Mouse (Mus musculus) cerebellum, postnatal 4 days (tissue): ENCODE data around the gene Atp6v0a1.

Source experiments
- DNase-seq, 2 experiments: peaks; one replicate each; pipeline ENCODE4 v3.0.0; 2022; ENCODE audit warnings: low spot score in 2 of 2, mixed read lengths in 1 of 2

Gene Atp6v0a1

GRCm38 (mm10) chr11:101027121-101027520 is 17.9 kb downstream of the Atp6v0a1 start:
- no peak for DNase-seq

- no peak for DNase-seq
These were observed 20.1 kb downstream of the Atp6v0a1 start for GRCm38 (mm10) chr11:101029320-101029719.

GRCm38 (mm10) chr11:101030136-101030807 is 21.0 kb downstream of the Atp6v0a1 start:
- no peak for DNase-seq

GRCm38 (mm10) chr11:101030808-101031156 is 21.5 kb downstream of the Atp6v0a1 start:
- no peak for DNase-seq

GRCm38 (mm10) chr11:101031470-101031869 is 22.2 kb downstream of the Atp6v0a1 start:
- DNase-seq, result no peak

DNA sequence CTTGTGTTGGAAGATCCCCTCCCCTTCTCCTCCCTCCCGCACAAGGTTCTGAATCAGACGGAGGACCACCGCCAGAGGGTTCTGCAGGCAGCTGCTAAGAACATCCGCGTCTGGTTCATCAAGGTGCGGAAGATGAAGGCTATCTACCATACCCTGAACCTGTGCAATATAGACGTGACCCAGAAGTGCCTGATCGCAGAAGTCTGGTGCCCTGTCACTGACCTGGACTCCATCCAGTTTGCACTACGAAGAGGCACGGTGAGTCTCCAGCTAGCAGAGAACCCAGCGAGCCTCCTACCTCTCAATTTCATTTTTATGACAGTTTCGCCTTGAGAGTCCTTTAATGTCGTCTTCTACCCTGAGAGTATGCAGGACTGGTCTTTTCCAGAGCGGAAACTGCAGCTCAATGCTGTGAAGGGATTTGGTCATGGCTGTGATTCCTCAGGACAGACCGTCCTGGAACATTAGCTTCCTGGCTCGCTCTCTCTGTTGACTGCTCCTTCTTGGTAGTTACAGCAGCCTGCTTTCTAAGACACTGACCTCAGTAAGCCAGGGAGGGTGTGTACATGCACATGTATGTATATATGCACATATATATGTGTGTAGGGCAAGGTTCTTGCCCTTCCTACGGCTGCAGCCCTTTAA is 24.7 kb downstream of the Atp6v0a1 start:
- DNase-seq, result no peak

GRCm38 (mm10) chr11:101034614-101035327 is 25.5 kb downstream of the Atp6v0a1 start:
- no peak for DNase-seq

GRCm38 (mm10) chr11:101035328-101035695 is 26.1 kb downstream of the Atp6v0a1 start:
- DNase-seq, result no peak

- DNase-seq, result no peak
These were observed 28.5 kb downstream of the Atp6v0a1 start for GRCm38 (mm10) chr11:101037795-101038194.

DNA sequence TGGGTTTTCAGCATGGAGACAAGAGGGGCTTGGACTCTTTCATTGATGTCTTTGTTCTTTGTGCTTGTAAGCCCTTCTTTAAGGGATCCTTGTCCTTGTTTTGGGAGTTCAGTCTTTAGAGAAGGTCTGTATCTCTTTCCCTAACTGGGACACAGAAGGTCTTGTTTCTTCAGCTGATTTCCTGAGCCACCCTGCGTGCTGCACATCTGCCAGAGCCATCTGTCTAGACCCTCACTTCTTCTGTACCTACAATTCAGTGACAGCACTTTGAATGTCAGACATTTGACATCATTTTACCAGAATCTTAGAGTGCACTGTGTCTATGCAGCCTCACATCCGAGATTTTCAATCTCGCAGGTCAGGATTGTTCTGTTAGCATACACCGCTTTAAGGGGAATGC is 36.6 kb downstream of the Atp6v0a1 start:
- no peak for DNase-seq

GRCm38 (mm10) chr11:101046440-101046839 is 37.2 kb downstream of the Atp6v0a1 start:
- DNase-seq, result no peak

DNA sequence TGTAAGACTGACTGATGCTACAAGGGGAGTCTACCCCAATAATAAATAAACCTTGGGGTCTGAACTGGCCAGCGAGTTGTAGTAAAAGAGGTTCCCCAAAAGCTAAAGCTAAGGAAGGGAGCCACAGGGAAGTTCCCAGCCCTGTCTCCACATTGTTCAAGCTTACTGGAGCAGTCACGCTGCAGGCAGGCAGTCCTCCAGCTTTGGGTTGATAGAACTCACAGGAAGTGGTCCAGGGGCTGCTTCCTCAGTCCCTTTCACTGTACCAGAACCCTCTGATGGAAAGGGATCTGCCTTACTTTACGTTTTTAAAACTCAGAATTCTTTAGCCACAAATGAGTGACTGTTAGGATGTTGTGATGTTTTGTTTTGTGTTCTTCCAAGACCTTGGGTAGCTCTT is 38.2 kb downstream of the Atp6v0a1 start:
- DNase-seq, result no peak

- DNase-seq, result no peak
These were observed 41.1 kb downstream of the Atp6v0a1 start for GRCm38 (mm10) chr11:101050359-101050758.

GRCm38 (mm10) chr11:101051051-101051493 is 41.8 kb downstream of the Atp6v0a1 start:
- DNase-seq, result no peak

GRCm38 (mm10) chr11:101051617-101052016 is 42.4 kb downstream of the Atp6v0a1 start:
- DNase-seq, result no peak

GRCm38 (mm10) chr11:101052751-101053473 is 43.7 kb downstream of the Atp6v0a1 start:
- DNase-seq, result no peak

GRCm38 (mm10) chr11:101053974-101054373 is 44.7 kb downstream of the Atp6v0a1 start:
- DNase-seq, result no peak

DNA sequence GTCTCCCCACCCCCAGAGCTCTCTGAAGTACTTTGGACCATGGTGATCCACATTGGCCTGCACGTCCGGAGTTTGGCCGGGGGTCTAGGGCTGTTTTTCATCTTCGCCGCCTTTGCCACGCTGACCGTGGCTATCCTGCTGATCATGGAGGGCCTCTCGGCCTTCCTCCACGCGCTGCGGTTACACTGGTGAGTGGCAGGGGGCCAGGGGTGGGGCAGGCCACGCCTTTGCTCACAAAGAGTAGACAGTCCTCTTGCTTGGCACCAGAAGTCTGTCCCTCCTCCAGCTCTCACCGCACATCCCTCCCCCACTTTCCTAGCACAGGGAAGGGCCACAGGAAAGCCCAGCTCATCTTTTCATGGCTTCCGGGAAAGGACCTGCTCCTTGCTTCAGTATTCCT is 46.2 kb downstream of the Atp6v0a1 start:
- DNase-seq, result no peak

DNA sequence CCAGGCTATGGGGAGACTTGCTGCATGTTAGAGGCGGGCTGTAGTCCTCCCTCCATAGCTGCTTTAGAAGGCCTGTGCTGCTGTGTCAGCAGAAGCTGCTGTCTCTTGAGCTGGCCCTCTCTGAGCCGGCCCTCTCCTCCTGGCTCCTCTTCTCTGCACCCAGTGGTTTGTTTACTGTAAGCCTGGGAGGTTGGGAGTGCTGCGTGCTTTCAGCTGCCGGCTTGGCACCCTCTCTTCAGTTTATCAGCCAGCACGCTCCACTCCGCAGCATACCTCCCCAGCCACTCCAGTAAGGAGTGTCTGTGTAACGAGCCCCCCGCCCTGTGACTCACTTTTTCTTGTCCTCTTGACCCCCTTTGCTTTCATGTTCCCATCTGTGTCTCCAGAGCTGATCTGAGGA is 47.6 kb downstream of the Atp6v0a1 start:
- no peak for DNase-seq

DNA sequence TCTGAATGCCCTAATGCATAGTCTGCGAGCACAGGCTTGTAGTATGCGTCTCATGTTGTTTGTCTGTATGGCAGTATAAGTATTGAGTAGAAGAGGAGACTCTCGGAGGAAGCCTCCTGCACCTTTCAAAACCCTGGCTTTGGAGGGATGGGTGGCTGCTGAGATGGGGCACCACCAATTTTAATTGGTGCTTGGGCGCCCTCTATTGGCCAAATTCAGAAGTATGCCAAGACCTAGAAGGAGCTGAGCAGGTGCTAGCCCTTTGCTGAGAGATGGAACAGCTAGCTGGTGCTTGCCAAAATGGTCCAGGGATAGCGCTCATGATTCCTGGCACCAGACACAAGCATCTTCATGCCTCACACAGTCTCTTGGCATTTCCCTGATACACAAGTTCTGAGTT is 48.6 kb downstream of the Atp6v0a1 start:
- DNase-seq, result peak; percentile 62 to 90

DNA sequence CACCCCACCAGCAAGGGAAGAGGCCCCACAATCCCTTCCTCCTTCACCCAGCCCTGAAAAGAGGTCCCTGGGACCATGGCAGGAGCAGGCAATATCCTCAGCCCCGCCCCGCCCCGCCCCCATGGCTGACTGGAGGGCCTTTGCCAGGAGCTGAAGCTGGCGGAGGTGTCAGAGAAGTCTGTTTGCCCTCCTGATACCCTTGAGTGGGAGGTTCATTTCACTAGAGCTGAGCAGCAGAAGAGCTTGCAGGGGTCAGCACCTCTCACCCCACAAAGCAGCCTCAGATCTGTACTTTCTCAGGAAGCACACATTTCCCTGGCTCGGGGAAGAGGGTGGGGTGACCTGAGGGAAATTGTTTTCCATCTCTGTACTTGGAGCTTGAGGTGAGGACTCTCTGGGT is 49.5 kb downstream of the Atp6v0a1 start:
- no peak for DNase-seq

- DNase-seq, result no peak
These were observed 50.2 kb downstream of the Atp6v0a1 start for GRCm38 (mm10) chr11:101059473-101059872.
